Mouse (Mus musculus) right cerebral cortex, postnatal 4 days (tissue): ENCODE results near the gene Gm17428.
"Not testable (repeated sequence)": the region's sequence is repeated elsewhere in the genome, so short reads cannot be mapped to it uniquely, and the experiment has no call there.

Experiments used
- DNase-seq: peaks from one replicate; pipeline ENCODE4 v3.0.0-alpha.2; 2022

Gene Gm17428

GRCm38 (mm10) chr14:54953664-54954206 is 23.0 kb upstream of the Gm17428 start:
- no peak for DNase-seq

GRCm38 (mm10) chr14:54954474-54954873 is 22.3 kb upstream of the Gm17428 start:
- no peak for DNase-seq

GRCm38 (mm10) chr14:54955481-54955880 is 21.3 kb upstream of the Gm17428 start:
- no peak for DNase-seq

- DNase-seq = no peak
Measured at GRCm38 (mm10) chr14:54956533-54956932, 20.2 kb upstream of the Gm17428 start.

- no peak for DNase-seq
Measured at GRCm38 (mm10) chr14:54958503-54958902, 18.2 kb upstream of the Gm17428 start.

GRCm38 (mm10) chr14:54959197-54959596 is 17.5 kb upstream of the Gm17428 start:
- no peak for DNase-seq

- DNase-seq = not testable (repeated sequence)
Measured at GRCm38 (mm10) chr14:54959853-54960613, 16.7 kb upstream of the Gm17428 start.

GRCm38 (mm10) chr14:54960769-54961168 is 16.0 kb upstream of the Gm17428 start:
- DNase-seq = no peak

- DNase-seq = no peak
Measured at GRCm38 (mm10) chr14:54961487-54961886, 15.2 kb upstream of the Gm17428 start.

GRCm38 (mm10) chr14:54962714-54963113 is 14.0 kb upstream of the Gm17428 start:
- no peak for DNase-seq

GRCm38 (mm10) chr14:54963727-54964126 is 13.0 kb upstream of the Gm17428 start:
- no peak for DNase-seq

- DNase-seq = no peak
Measured at GRCm38 (mm10) chr14:54965044-54965443, 11.7 kb upstream of the Gm17428 start.

- no peak for DNase-seq
Measured at GRCm38 (mm10) chr14:54965631-54966030, 11.1 kb upstream of the Gm17428 start.

- DNase-seq = no peak
Measured at GRCm38 (mm10) chr14:54966320-54966977, 10.3 kb upstream of the Gm17428 start, which contains the start of gene Myh6. TSS of gene Myh6 (minus strand) at chr14:54966927.

GRCm38 (mm10) chr14:54967874-54968273 is 8.9 kb upstream of the Gm17428 start:
- DNase-seq = no peak

GRCm38 (mm10) chr14:54968344-54968743 is 8.4 kb upstream of the Gm17428 start:
- DNase-seq = no peak

GRCm38 (mm10) chr14:54972786-54973185 is 3.9 kb upstream of the Gm17428 start:
- not testable (repeated sequence) for DNase-seq

GRCm38 (mm10) chr14:54974068-54974791 is 2.5 kb upstream of the Gm17428 start:
- peak; percentile 42 for DNase-seq

GRCm38 (mm10) chr14:54978664-54979063 is 1.9 kb downstream of the Gm17428 start:
- no peak for DNase-seq

- no peak for DNase-seq
Measured at GRCm38 (mm10) chr14:54981934-54982333, 5.2 kb downstream of the Gm17428 start.

- not testable (repeated sequence) for DNase-seq
Measured at GRCm38 (mm10) chr14:54988350-54988874, 11.7 kb downstream of the Gm17428 start.

GRCm38 (mm10) chr14:54988882-54989281 is 12.1 kb downstream of the Gm17428 start:
- DNase-seq = no peak

- DNase-seq = no peak
Measured at GRCm38 (mm10) chr14:54989886-54990441, 13.2 kb downstream of the Gm17428 start.
